Mouse (Mus musculus) limb, embryonic 11.5 days (tissue): Measurements from ENCODE around the gene Teddm2. TPM values are rescaled to one million over a fixed set of nuclear protein-coding genes. Genes with fewer than 3 reads are reported as not detected.

Source experiments
- ATAC-seq: fragments of 200-750 bp; cut with Nextera tagmentation; 2 replicates; pipeline ENCODE4 v1.8.0; 2017; ENCODE audit warnings: low read depth; ENCODE audit not compliant: insufficient number of reproducible peaks, low FRiP score, low TSS enrichment
- DNase-seq: peaks from one replicate; pipeline ENCODE4 v3.0.0-alpha.2; 2015; ENCODE audit warnings: low spot score
- H3K27ac ChIP-seq: fragments of 300-500 bp; sonication (generic); replicated peaks from 2 replicates; pipeline ENCODE4 v1.5.1; 2014; ENCODE audit warnings: low read depth, mild to moderate bottlenecking, low read length
- H3K27me3 ChIP-seq: fragments of 300-500 bp; sonication (generic); 2 replicates; pipeline ENCODE4 v1.6.1; 2014; ENCODE audit warnings: mild to moderate bottlenecking, low read length, mixed read lengths; ENCODE audit not compliant: control insufficient read depth, insufficient read depth
- H3K36me3 ChIP-seq: fragments of 300-500 bp; sonication (generic); 2 replicates; pipeline ENCODE4 v1.6.1; 2014; ENCODE audit warnings: mild to moderate bottlenecking, low read length, moderate library complexity, mixed read lengths; ENCODE audit not compliant: control insufficient read depth, insufficient read depth
- H3K4me1 ChIP-seq: fragments of 300-500 bp; sonication (generic); 2 replicates; pipeline ENCODE4 v1.6.1; 2014; ENCODE audit warnings: low read length, mixed read lengths; ENCODE audit not compliant: control insufficient read depth, insufficient read depth
- H3K4me2 ChIP-seq: fragments of 300-500 bp; sonication (generic); 2 replicates; pipeline ENCODE4 v1.6.1; 2014; ENCODE audit warnings: low read depth, mild to moderate bottlenecking, moderate library complexity; ENCODE audit not compliant: severe bottlenecking
- H3K4me3 ChIP-seq: fragments of 300-500 bp; sonication (generic); 2 replicates; pipeline ENCODE4 v1.5.1; 2014; ENCODE audit warnings: low read depth, low read length
- H3K9ac ChIP-seq: fragments of 300-500 bp; sonication (generic); 2 replicates; pipeline ENCODE4 v1.6.1; 2014; ENCODE audit warnings: mild to moderate bottlenecking, low read length
- H3K9me3 ChIP-seq: fragments of 300-500 bp; sonication (generic); 2 replicates; pipeline ENCODE4 v1.6.1; 2016; ENCODE audit warnings: low read length; ENCODE audit not compliant: control insufficient read depth
- WGBS: fragments of 180-500 bp; shearing (Covaris S2); extraction: QIAGEN DNeasy Blood & Tissue Kit; methylation state at CpG from one replicate; pipeline ENCODE4 v1.1.7; 2014; 5-methylcytosine and 5-hydroxymethylcytosine counted together
- polyA plus RNA-seq: library from polyadenylated mRNA; unstranded; fragments of >200 nt; fragmentation: Nextera tagmentation; extraction: Ambion mirVana; gene quantifications from 2 replicates; pipeline ENCODE4 v1.2.1, GENCODE M21; 2014

The Teddm2 gene
- polyA plus RNA-seq, 1 experiment from 2014 or later: 0.56 TPM

DNA sequence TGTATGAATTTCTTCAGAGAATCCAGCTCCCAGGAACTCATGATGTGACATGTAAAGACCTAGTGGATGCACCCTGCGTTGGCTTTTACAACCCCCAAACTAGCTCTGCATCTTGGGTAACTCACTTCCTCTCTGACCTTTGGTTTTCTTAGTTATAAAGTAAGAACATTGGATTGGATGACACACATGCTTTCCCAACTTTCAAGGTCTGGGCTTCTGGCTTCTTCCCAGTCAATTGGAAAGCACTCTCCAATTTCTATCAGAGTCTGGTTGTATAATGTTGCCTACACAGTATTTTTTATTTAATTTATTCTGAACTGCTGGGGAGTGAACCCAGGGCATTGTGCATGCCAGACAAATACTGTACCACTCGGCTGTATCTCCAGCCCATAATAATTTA lies 30.4 kb upstream of the Teddm2 start:
- WGBS: 88% methylated on average over 2 of the region's 2 CpGs
- Histone ChIP-seq H3K9ac (no peak overlapping the region), H3K4me3 (no peak overlapping the region), H3K36me3 (no peaks in the 10 kb centered on the region), H3K4me2 (no peak overlapping the region), H3K4me1 (no peaks in the 10 kb centered on the region), H3K27me3 (no peaks in the 10 kb centered on the region), H3K27ac (no peak overlapping the region), H3K9me3 (no peaks in the 10 kb centered on the region)
- DNase-seq (no peak), ATAC-seq (no peak)

DNA sequence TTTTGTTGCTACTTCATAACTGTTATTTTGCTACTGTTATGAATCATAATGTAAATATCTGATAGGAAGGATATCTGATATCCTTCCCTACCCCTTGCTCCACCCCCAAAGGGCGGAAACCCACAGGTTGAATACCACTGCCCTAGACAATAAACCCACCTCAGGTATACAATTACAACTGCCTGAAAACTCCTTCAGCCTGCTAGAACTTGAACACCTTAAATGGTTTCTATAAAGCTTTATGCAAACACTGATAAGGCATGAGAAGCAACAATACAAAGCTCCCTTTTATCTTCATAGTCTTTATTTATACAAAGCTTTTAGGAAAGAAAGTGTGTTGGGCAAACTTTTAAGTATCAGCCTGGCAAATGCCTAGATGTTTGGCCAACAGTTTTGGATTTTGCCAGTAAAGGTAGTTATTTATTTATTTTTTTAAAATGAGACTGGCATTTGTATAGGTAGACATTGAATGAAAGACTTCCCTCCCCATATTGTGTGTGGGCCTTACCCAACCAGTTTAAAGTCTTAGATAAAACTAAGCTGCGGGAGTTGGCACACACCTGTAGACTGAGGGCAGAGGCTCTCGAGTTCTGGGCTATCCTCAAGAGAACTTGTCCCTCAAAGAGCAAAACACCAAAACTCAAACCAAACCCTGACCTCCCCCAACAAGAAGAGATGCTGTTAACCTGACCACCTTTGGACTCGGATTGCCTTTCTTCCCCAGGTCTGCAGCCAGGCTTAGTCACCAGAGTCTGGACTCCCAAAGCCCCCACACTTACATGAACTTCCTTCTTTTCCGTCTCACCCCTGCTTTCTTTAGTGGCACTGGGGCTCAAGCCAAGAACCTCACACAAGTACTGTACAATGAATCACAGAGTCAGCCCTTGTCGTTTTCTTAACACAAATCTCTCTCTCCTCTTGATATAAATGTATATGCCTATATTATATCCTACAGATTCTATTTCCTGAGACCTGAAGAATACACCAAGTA lies 24.7 kb upstream of the Teddm2 start:
- ATAC-seq: no peak
- 80% methylated on average over 6 of the region's 6 CpGs for WGBS
- H3K4me3 ChIP-seq: no peak overlapping the region

DNA sequence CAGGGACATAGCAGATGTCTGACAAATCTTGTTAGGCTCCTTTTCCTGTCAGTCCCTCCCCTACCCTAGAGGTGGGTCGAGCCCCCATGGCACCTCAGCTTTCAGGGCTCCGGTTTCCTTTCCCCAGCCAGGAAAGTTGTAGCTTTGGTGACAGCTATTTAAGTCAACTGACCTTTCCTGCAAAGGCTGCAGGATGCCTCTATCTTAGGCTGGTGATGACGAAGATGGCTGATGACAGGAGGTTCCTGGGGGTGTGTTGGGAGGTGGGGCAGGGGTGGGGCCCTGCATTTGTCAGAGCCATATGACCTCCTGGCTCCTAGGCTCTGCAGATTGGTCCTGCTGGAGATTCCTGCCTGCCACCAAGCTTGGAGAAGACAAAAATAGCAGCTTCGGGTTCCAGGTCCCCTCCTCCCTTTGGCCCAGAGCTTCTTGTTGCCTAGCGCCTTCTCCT lies 22.6 kb upstream of the Teddm2 start:
- H3K9ac ChIP-seq: no peak overlapping the region
- no peak for DNase-seq
- WGBS: 40% methylated on average over 5 of the region's 5 CpGs

More for the DNA sequence above, 24.7 kb upstream of the Teddm2 start:
- no peak overlapping the region for H3K27ac ChIP-seq
- no peak for DNase-seq
- H3K4me2 ChIP-seq: no peak overlapping the region
- H3K36me3 ChIP-seq: no peaks in the 10 kb centered on the region
- H3K27me3 ChIP-seq: no peaks in the 10 kb centered on the region
- no peaks in the 10 kb centered on the region for H3K4me1 ChIP-seq
- no peak overlapping the region for H3K9ac ChIP-seq
- no peaks in the 10 kb centered on the region for H3K9me3 ChIP-seq

DNA sequence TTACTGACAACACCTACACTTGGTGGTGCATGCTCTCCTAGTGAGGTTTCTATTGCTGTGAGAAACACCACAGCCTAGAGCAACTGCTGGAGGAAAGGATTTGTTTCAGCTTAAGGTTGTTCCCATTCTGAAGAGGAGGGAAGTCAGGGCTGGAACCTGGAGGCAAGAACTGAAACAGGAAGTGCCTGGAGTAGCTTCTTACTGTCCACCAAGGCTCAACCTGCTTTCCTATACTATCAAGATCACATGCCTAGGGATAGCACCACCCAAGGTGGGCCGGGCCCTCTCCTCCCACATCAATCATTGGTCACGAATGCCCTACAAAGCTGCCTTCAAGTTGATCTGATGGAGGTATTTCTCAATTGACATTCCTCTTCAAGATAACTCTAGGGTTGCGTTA lies 21.6 kb upstream of the Teddm2 start:
- H3K9me3 ChIP-seq: no peaks in the 10 kb centered on the region
- ATAC-seq (no peak), DNase-seq (no peak)
- H3K4me1 ChIP-seq: no peaks in the 10 kb centered on the region
- WGBS: 100% methylated on average over 3 of the region's 3 CpGs
- H3K27ac ChIP-seq: no peak overlapping the region
- H3K4me2 ChIP-seq: no peak overlapping the region
- no peaks in the 10 kb centered on the region for H3K36me3 ChIP-seq
- no peak overlapping the region for H3K9ac ChIP-seq
- no peaks in the 10 kb centered on the region for H3K27me3 ChIP-seq
- no peak overlapping the region for H3K4me3 ChIP-seq

More for the DNA sequence above, 22.6 kb upstream of the Teddm2 start:
- H3K4me1 ChIP-seq: no peaks in the 10 kb centered on the region
- no peaks in the 10 kb centered on the region for H3K27me3 ChIP-seq
- no peaks in the 10 kb centered on the region for H3K36me3 ChIP-seq
- no peaks in the 10 kb centered on the region for H3K9me3 ChIP-seq
- no peak for ATAC-seq
- H3K4me2 ChIP-seq: no peak overlapping the region
- H3K4me3 ChIP-seq: no peak overlapping the region
- no peak overlapping the region for H3K27ac ChIP-seq

DNA sequence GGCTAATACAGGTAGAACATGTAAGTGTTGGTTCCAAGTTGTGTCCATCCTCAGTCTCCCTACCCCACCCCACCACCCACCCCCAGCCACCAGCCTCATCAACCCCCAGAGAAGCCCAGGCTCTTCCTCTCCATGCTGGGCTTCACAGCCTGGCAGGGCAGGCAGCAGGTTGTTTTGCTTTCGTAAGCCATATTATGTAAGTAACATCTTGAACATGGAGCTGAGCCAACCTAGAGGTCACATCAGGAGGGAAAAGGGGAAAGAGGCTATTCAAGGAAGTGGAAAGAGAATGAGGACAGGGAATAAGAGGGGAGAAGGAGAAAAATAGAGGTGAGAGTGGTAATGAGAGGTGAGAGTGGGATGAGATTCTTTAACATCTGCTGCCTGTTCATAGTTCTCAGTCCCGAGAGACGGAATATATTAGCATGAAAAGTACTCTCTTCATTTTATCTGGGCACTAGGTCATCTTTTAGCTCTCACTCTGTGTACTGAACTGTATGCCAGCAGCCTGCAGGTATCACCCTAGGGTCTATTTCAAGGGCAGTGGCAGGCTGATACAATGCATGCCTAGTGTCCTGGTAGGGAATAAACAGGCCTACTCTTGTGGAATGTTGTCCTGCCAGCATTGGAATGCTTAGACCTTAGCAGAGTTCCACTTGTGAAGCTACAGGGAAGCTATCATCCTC lies 18.6 kb upstream of the Teddm2 start:
- Histone ChIP-seq H3K9ac (no peak overlapping the region), H3K27me3 (no peaks in the 10 kb centered on the region), H3K4me1 (no peaks in the 10 kb centered on the region), H3K27ac (no peak overlapping the region), H3K9me3 (no peaks in the 10 kb centered on the region), H3K36me3 (no peaks in the 10 kb centered on the region), H3K4me2 (no peak overlapping the region), H3K4me3 (no peak overlapping the region)
- no peak for DNase-seq
- ATAC-seq: no peak
- WGBS: 85% methylated on average over 3 of the region's 3 CpGs

DNA sequence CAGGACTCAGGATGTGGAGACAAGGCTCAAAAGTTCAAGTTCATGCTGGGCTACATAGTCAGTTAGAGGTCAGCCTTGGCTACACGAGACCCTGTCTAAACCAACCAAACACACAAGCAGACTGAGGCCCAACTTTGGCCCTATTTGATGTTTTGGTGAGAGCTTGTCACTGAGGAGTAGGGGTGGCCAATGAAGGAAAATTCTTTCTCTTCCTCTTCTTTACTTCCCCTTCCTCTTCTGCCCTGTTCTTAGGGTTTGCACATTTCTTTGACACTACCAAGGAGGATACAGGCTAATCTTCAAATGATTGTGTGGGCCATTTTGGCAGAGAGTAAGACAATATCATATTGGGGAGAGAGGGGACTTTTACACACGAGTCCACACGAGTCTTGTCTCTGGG lies 13.8 kb upstream of the Teddm2 start:
- no peaks in the 10 kb centered on the region for H3K4me1 ChIP-seq
- H3K27me3 ChIP-seq: no peaks in the 10 kb centered on the region
- no peaks in the 10 kb centered on the region for H3K9me3 ChIP-seq
- no peak overlapping the region for H3K4me2 ChIP-seq
- 87% methylated on average over 3 of the region's 3 CpGs for whole genome bisulfite sequencing
- H3K36me3 ChIP-seq: no peaks in the 10 kb centered on the region
- DNase-seq (no peak), ATAC-seq (no peak)
- no peak overlapping the region for H3K4me3 ChIP-seq
- no peak overlapping the region for H3K27ac ChIP-seq
- H3K9ac ChIP-seq: no peak overlapping the region

DNA sequence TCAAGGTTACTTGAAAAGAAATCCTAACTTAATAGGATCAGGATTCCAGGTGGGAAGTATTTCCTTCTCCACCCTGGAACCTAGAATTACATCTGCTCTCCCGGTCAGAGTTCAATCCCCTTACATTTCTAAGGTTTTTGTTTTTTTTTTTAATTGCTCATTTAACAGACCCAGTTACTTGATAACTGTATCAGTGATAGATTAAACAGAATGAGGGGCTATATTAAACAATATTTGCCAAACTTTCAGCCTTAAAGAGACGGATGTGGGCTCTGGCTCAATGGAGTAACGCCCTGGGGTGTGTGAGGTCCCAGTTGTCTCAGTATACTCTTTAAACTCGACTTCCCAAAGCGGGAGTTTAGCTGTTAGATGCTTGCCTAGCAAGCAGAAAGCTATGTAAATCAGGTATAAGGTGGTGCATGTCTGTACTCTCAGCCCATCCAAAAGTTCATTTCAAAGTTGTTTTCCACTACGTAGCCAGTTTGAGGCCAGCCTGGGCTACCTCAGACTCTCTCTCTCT lies 11.3 kb upstream of the Teddm2 start:
- Histone ChIP-seq H3K9me3 (no peaks in the 10 kb centered on the region), H3K27ac (no peak overlapping the region), H3K4me3 (no peak overlapping the region), H3K4me1 (no peaks in the 10 kb centered on the region), H3K27me3 (no peaks in the 10 kb centered on the region), H3K4me2 (no peak overlapping the region), H3K9ac (no peak overlapping the region), H3K36me3 (peaks cover 13% of the 10 kb centered on the region)
- DNase-seq: no peak
- ATAC-seq: no peak
- WGBS: 90% methylated on average over 6 of the region's 6 CpGs

DNA sequence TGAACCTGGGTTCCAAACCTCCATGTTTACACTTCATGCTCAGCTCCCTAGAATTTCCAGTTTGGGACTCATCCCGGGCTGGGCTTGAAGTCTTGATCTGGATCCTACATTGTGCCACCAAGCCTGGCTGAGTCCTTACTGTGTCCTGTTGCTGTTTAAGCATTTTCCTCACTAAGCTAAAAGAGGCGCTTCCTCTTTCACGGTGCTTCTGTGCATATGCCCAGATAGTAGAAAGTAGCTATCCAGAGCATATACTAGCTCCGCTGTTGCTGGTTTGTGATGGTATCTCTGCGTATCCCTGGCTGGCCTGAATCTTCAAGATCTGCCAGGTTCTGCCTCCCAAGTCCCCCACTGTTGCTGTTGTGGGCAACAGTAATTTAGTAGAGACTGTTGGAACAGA lies 10.4 kb upstream of the Teddm2 start:
- Histone ChIP-seq H3K4me3 (no peak overlapping the region), H3K27ac (no peak overlapping the region), H3K9ac (no peak overlapping the region), H3K9me3 (no peaks in the 10 kb centered on the region), H3K36me3 (peaks cover 13% of the 10 kb centered on the region), H3K27me3 (no peaks in the 10 kb centered on the region), H3K4me1 (no peaks in the 10 kb centered on the region), H3K4me2 (no peak overlapping the region)
- 95% methylated on average over 5 of the region's 5 CpGs for WGBS
- ATAC-seq (no peak), DNase-seq (no peak)
